Mouse (Mus musculus): ENCODE data around the gene Pmis2.

GRCm38 (mm10) chr7:30649591-30650540, 21.5 kb downstream of the Pmis2 start, which contains the start of gene Rbm42:
- TF ChIP-seq POLR2A (IDR thresholded peaks at IDR 0.05; ENCODE audit: low read depth, low read length) (peak; percentile 71), CTCF (IDR thresholded peaks at IDR 0.05; ENCODE audit: borderline replicate concordance, insufficient read depth, low read length) (no peak)
